Mouse (Mus musculus) midbrain, embryonic 11.5 days (tissue): ENCODE data around the gene U2af2. TPM values are rescaled to one million over a fixed set of nuclear protein-coding genes. Genes with fewer than 3 reads are reported as not detected.

Experiments
- ATAC-seq: fragments of 200-750 bp; cut with Nextera tagmentation; 2 replicates; pipeline ENCODE4 v1.8.0; 2017; ENCODE audit warnings: moderate TSS enrichment, moderate library complexity; ENCODE audit not compliant: low FRiP score
- DNase-seq: peaks from one replicate; pipeline ENCODE4 v3.0.0; 2015; ENCODE audit warnings: low spot score; ENCODE audit errors: missing footprints
- H3K27ac ChIP-seq: fragments of 300-500 bp; sonication (generic); 2 replicates; pipeline ENCODE4 v1.5.1; 2014; ENCODE audit warnings: low read depth, low read length
- H3K27me3 ChIP-seq: fragments of 300-500 bp; sonication (generic); 2 replicates; pipeline ENCODE4 v1.6.1; 2014; ENCODE audit warnings: mild to moderate bottlenecking, low read length, moderate library complexity, mixed read lengths; ENCODE audit not compliant: control insufficient read depth, insufficient read depth
- H3K36me3 ChIP-seq: fragments of 300-500 bp; sonication (generic); 2 replicates; pipeline ENCODE4 v1.6.1; 2014; ENCODE audit warnings: mild to moderate bottlenecking, low read length, moderate library complexity, mixed read lengths; ENCODE audit not compliant: control insufficient read depth, insufficient read depth
- H3K4me1 ChIP-seq: fragments of 300-500 bp; sonication (generic); 2 replicates; pipeline ENCODE4 v1.6.1; 2014; ENCODE audit warnings: low read length; ENCODE audit not compliant: control insufficient read depth, insufficient read depth
- H3K4me2 ChIP-seq: fragments of 300-500 bp; sonication (generic); 2 replicates; pipeline ENCODE4 v1.6.1; 2014; ENCODE audit warnings: mild to moderate bottlenecking, moderate library complexity
- H3K4me3 ChIP-seq: fragments of 300-500 bp; sonication (generic); 2 replicates; pipeline ENCODE4 v1.5.1; 2014; ENCODE audit warnings: low read depth, low read length
- H3K9ac ChIP-seq: fragments of 300-500 bp; sonication (generic); 2 replicates; pipeline ENCODE4 v1.6.1; 2014; ENCODE audit warnings: low read length
- H3K9me3 ChIP-seq: fragments of 300-500 bp; sonication (generic); 2 replicates; pipeline ENCODE4 v1.6.1; 2016; ENCODE audit warnings: low read length; ENCODE audit not compliant: control insufficient read depth
- WGBS: fragments of 180-500 bp; shearing (Covaris S2); extraction: QIAGEN DNeasy Blood & Tissue Kit; methylation state at CpG from one replicate; pipeline ENCODE4 v1.1.7; 2014; 5-methylcytosine and 5-hydroxymethylcytosine counted together
- polyA plus RNA-seq: library from polyadenylated mRNA; unstranded; fragments of >200 nt; fragmentation: Nextera tagmentation; extraction: Ambion mirVana; gene quantifications from 2 replicates; pipeline ENCODE4 v1.2.1, GENCODE M21; 2014

Gene U2af2
- polyA plus RNA-seq, 1 experiment from 2014 or later, result 159 TPM

DNA sequence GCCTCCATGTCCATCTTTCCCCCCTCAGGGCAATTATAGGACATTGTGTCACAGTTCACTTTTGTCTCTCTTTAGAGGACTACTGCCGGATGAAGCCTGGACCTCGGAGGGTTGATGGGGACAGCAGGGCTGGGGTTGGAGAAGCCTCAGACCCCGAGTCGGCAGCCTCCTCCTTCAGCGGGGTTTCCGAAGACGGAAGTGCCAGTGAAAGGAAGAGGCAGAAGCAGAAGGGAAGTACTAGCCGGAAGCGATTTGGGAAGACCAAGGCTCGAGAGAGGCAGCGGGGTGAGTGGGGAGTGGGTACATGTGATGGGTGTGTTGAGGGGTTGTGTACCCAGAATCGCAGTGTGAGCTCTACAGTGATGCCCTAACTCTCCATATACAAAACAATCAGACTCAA lies 2.5 kb upstream of the U2af2 start:
- DNase-seq, result no peak
- no peak overlapping the region for H3K4me3 ChIP-seq
- 93% methylated on average over 12 of the region's 12 CpGs for WGBS
- H3K4me2 ChIP-seq, result no peak overlapping the region
- no peak overlapping the region for H3K27ac ChIP-seq
- no peak for ATAC-seq
- H3K9me3 ChIP-seq, result no peaks in the 10 kb centered on the region
- H3K27me3 ChIP-seq, result peaks cover 43% of the 10 kb centered on the region
- H3K9ac ChIP-seq, result no peak overlapping the region
- peaks cover 27% of the 10 kb centered on the region for H3K4me1 ChIP-seq
- no peaks in the 10 kb centered on the region for H3K36me3 ChIP-seq

GRCm38 (mm10) chr7:5060239-5060731 lies 1.7 kb upstream of the U2af2 start:
- peak overlapping the region; percentile 92 for H3K4me2 ChIP-seq
- DNase-seq, result peak; percentile 94
- H3K27me3 ChIP-seq, result peaks cover 34% of the 10 kb centered on the region
- peak overlapping the region; percentile 80 for H3K4me3 ChIP-seq
- ATAC-seq, result peak; percentile 2; the same call in 1 of the 2 replicates
- H3K9me3 ChIP-seq, result no peaks in the 10 kb centered on the region
- H3K4me1 ChIP-seq, result peaks cover 28% of the 10 kb centered on the region
- peak overlapping the region; percentile 99 for H3K27ac ChIP-seq
- peak overlapping the region; percentile 93 for H3K9ac ChIP-seq
- 4% methylated on average over 27 of the region's 27 CpGs for WGBS
- H3K36me3 ChIP-seq, result no peaks in the 10 kb centered on the region

GRCm38 (mm10) chr7:5060944-5061773 lies 784 bp upstream of the U2af2 start:
- Histone ChIP-seq H3K27me3 (peaks cover 26% of the 10 kb centered on the region), H3K4me3 (peak overlapping the region; percentile 80), H3K36me3 (peaks cover 2% of the 10 kb centered on the region; the same call in 1 of the 2 replicates), H3K4me1 (peaks cover 28% of the 10 kb centered on the region), H3K4me2 (peak overlapping the region; percentile 92), H3K27ac (peak overlapping the region; percentile 99), H3K9ac (peak overlapping the region; percentile 93), H3K9me3 (no peaks in the 10 kb centered on the region)
- DNase-seq (peak; percentile 100), ATAC-seq (peak; percentile 87)
- under 1% methylated on average over 60 of the region's 60 CpGs for WGBS

- H3K27me3 ChIP-seq, result peaks cover 12% of the 10 kb centered on the region
- H3K27ac ChIP-seq, result peak overlapping the region; percentile 99
- peaks cover 8% of the 10 kb centered on the region; the same call in 1 of the 2 replicates for H3K36me3 ChIP-seq
- no peaks in the 10 kb centered on the region for H3K9me3 ChIP-seq
- DNase-seq (peak; percentile 98), ATAC-seq (peak; percentile 66)
- peaks cover 22% of the 10 kb centered on the region for H3K4me1 ChIP-seq
- H3K9ac ChIP-seq, result peak overlapping the region; percentile 93
- WGBS, result under 1% methylated on average over 44 of the region's 51 CpGs
- peak overlapping the region; percentile 92 for H3K4me2 ChIP-seq
- H3K4me3 ChIP-seq, result peak overlapping the region; percentile 80
Observed at GRCm38 (mm10) chr7:5062360-5063001, 538 bp downstream of the U2af2 start.

DNA sequence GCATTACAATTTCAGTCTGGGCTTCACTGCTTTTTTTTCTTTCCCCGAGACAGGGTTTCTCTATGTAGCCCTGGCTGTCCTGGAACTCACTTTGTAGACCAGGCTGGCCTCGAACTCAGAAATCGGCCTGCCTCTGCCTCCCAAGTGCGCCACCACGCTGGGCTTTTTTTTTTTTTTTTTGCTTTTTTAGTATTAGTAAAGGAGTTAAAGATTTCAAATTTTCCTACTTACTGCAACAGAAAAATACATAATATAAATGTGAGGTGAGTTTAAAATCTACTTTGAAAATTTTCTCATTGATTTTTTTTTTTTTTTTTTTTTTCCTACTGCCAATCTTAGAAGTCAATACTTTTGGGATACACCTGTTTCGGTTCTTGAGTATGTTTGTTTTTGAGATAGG lies 2.9 kb downstream of the U2af2 start:
- Histone ChIP-seq H3K27me3 (no peaks in the 10 kb centered on the region), H3K9ac (no peak overlapping the region), H3K27ac (no peak overlapping the region), H3K9me3 (no peaks in the 10 kb centered on the region), H3K4me2 (no peak overlapping the region), H3K36me3 (peaks cover 25% of the 10 kb centered on the region; the same call in 1 of the 2 replicates), H3K4me1 (peaks cover 19% of the 10 kb centered on the region), H3K4me3 (no peak overlapping the region)
- 93% methylated on average over 6 of the region's 6 CpGs for WGBS
- ATAC-seq, result no peak
- no peak for DNase-seq

DNA sequence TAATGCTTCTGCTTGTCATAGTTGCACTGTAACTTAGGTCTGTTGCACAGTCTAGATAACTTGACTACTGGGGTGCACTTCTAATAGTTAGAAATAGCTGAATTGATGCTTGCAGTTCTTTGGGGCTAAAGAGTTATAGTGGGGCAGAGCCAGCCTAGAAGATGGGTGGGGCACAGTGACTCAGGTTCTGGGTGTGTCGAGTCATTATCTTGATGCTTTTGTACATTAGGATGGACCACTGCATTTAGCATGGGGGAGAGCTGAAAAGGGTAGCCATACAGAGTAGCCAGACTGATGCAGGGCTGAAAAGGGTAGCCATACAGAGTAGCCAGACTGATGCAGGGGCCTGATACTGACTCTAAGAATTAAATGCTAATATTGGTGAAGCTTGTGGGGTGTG lies 11.6 kb downstream of the U2af2 start:
- Histone ChIP-seq H3K27ac (no peak overlapping the region), H3K36me3 (peaks cover 47% of the 10 kb centered on the region), H3K9ac (no peak overlapping the region), H3K4me3 (no peak overlapping the region), H3K9me3 (no peaks in the 10 kb centered on the region), H3K4me1 (no peaks in the 10 kb centered on the region), H3K4me2 (no peak overlapping the region), H3K27me3 (no peaks in the 10 kb centered on the region)
- ATAC-seq (no peak), DNase-seq (no peak)
- 86% methylated on average over 1 of the region's 1 CpGs for WGBS

DNA sequence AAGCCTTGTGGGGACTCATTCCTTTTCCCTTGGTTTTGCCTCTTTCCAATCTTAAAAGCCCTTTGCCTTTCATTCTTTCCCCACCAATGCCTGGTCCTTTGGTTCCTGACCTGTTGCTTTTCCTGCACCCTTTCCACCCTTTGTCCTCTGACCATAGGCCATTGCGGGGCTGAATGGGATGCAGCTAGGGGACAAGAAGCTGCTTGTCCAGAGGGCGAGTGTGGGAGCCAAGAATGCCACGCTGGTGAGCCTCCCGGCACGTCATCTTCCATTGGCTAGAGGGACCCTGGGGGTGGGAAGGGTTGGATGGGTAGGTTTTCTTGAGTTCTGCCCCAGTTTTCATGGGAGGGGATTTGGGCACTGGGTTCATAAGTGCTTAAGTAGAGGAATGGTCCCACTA lies 13.0 kb downstream of the U2af2 start:
- no peak overlapping the region for H3K4me3 ChIP-seq
- H3K27me3 ChIP-seq, result no peaks in the 10 kb centered on the region
- no peak overlapping the region for H3K27ac ChIP-seq
- no peak for DNase-seq
- no peak for ATAC-seq
- no peaks in the 10 kb centered on the region for H3K9me3 ChIP-seq
- peaks cover 39% of the 10 kb centered on the region for H3K36me3 ChIP-seq
- H3K4me1 ChIP-seq, result no peaks in the 10 kb centered on the region
- WGBS, result 89% methylated on average over 5 of the region's 5 CpGs
- no peak overlapping the region for H3K9ac ChIP-seq
- H3K4me2 ChIP-seq, result no peak overlapping the region

- no peak for ATAC-seq
- H3K36me3 ChIP-seq, result peaks cover 29% of the 10 kb centered on the region; the same call in 1 of the 2 replicates
- WGBS, result 91% methylated on average over 2 of the region's 2 CpGs
Observed at GRCm38 (mm10) chr7:5076931-5077330, 15.0 kb downstream of the U2af2 start.

More at GRCm38 (mm10) chr7:5076931-5077330, 15.0 kb downstream of the U2af2 start:
- H3K4me2 ChIP-seq, result no peak overlapping the region
- H3K4me3 ChIP-seq, result no peak overlapping the region
- H3K27ac ChIP-seq, result no peak overlapping the region
- H3K9me3 ChIP-seq, result no peaks in the 10 kb centered on the region
- H3K4me1 ChIP-seq, result peaks cover 10% of the 10 kb centered on the region
- no peak overlapping the region for H3K9ac ChIP-seq
- no peak for DNase-seq
- no peaks in the 10 kb centered on the region for H3K27me3 ChIP-seq
